Mouse (Mus musculus) liver, postnatal 0 days (tissue): ENCODE data around the gene Kif12. TPM values are rescaled to one million over a fixed set of nuclear protein-coding genes. Genes with fewer than 3 reads are reported as not detected.
A peak's percentile ranks its signal among the peaks of the same experiment; 100 is the strongest.

Experiments used
- ATAC-seq: fragments of 200-750 bp; cut with Nextera tagmentation; 2 replicates; pipeline ENCODE4 v1.8.0; 2017; ENCODE audit warnings: mild to moderate bottlenecking, moderate library complexity
- DNase-seq: peaks from one replicate; pipeline ENCODE4 v3.0.0-alpha.2; 2016
- H3K27ac ChIP-seq: fragments of 300-500 bp; sonication (generic); 2 replicates; pipeline ENCODE4 v1.5.1; 2014; ENCODE audit warnings: antibody characterized with exemption, moderate library complexity, mild to moderate bottlenecking, low read depth
- H3K27me3 ChIP-seq: fragments of 300-500 bp; sonication (generic); 2 replicates; pipeline ENCODE4 v1.6.1; 2014; ENCODE audit warnings: low read length, control low read depth, mixed read lengths; ENCODE audit not compliant: insufficient read depth
- H3K36me3 ChIP-seq: fragments of 300-500 bp; sonication (generic); replicated peaks from 2 replicates; pipeline ENCODE4 v1.6.1; 2014; ENCODE audit warnings: mild to moderate bottlenecking, control low read depth, low read length, moderate library complexity, mixed read lengths; ENCODE audit not compliant: insufficient read depth
- H3K4me1 ChIP-seq: fragments of 300-500 bp; sonication (generic); 2 replicates; pipeline ENCODE4 v1.6.1; 2014; ENCODE audit warnings: antibody characterized with exemption, mild to moderate bottlenecking, control low read depth; ENCODE audit not compliant: insufficient read depth
- H3K4me2 ChIP-seq: fragments of 300-500 bp; sonication (generic); 2 replicates; pipeline ENCODE4 v1.6.1; 2014; ENCODE audit warnings: low read depth, mild to moderate bottlenecking, low read length, moderate library complexity, mixed read lengths
- H3K4me3 ChIP-seq: fragments of 300-500 bp; sonication (generic); 2 replicates; pipeline ENCODE4 v1.5.1; 2014; ENCODE audit warnings: low read depth, low read length
- H3K9ac ChIP-seq: fragments of 300-500 bp; sonication (generic); replicated peaks from 2 replicates; pipeline ENCODE4 v1.6.1; 2014; ENCODE audit warnings: mild to moderate bottlenecking, moderate library complexity
- H3K9me3 ChIP-seq: fragments of 300-500 bp; sonication (generic); 2 replicates; pipeline ENCODE4 v1.6.1; 2016; ENCODE audit warnings: mild to moderate bottlenecking, control low read depth, low read length, mixed read lengths
- CTCF ChIP-seq: sonication (generic); IDR thresholded peaks from 2 replicates; pipeline ENCODE4 v1.5.1; 2016; ENCODE audit warnings: antibody characterized with exemption, low read depth
- EP300 ChIP-seq: IDR thresholded peaks from 2 replicates; pipeline ENCODE4 v1.6.1; 2016; ENCODE audit warnings: antibody characterized with exemption, low read depth, mild to moderate bottlenecking
- WGBS: fragments of 180-500 bp; shearing (Covaris S2); extraction: QIAGEN DNeasy Blood & Tissue Kit; methylation state at CpG from one replicate; pipeline ENCODE4 v1.1.7; 2014; ENCODE audit not compliant: insufficient replicate concordance; 5-methylcytosine and 5-hydroxymethylcytosine counted together
- polyA plus RNA-seq: library from polyadenylated mRNA; unstranded; fragments of >200 nt; fragmentation: Nextera tagmentation; extraction: Ambion mirVana; gene quantifications from 2 replicates; pipeline ENCODE4 v1.2.1, GENCODE M21; 2015

The Kif12 gene
- polyA plus RNA-seq, 1 experiment from 2014 or later: 0.59 TPM

DNA sequence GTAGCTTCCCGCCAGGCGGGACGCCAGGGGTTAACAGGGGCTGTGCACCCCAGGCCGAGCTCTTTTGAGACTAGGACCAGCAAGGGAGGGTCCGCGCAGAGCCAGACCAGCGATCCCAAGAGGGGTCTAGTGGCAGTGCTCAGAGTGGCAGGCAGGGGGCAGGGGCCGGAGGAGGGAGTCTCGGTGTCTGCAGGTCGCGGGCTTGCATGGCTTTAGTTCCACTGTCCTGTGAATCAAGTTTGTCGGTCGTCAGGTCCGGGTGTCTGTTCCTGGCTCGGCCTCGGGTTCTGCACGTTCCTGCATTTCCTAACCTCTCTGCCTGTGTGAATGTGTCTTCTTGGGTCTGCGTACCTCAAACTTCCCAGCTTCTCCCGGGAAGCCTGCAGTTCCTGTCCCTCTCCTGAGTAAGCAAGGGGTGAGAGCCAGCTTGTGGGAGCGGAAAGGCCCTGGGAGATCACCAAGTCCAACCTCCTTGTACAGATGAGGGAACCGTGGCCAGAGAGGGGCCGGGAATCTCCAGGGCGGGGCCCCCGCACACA, 44.1 kb upstream of the Kif12 start:
- H3K4me3 ChIP-seq: peak overlapping the region; percentile 58
- 0 out of 2 replicates have a peak, but pooled peaks cover 1% of the 10 kb centered on the region for H3K36me3 ChIP-seq
- no peaks in the 10 kb centered on the region for H3K9me3 ChIP-seq
- H3K4me1 ChIP-seq: peaks cover 20% of the 10 kb centered on the region
- 5% methylated on average over 24 of the region's 24 CpGs for WGBS
- H3K9ac ChIP-seq: peak overlapping the region; percentile 55
- peak overlapping the region; percentile 91 for H3K4me2 ChIP-seq
- H3K27ac ChIP-seq: no peak overlapping the region
- TF ChIP-seq CTCF (peak; percentile 65), EP300 (no peak)
- H3K27me3 ChIP-seq: peaks cover 30% of the 10 kb centered on the region
- peak; percentile 66 for DNase-seq
- ATAC-seq: peak; percentile 66

DNA sequence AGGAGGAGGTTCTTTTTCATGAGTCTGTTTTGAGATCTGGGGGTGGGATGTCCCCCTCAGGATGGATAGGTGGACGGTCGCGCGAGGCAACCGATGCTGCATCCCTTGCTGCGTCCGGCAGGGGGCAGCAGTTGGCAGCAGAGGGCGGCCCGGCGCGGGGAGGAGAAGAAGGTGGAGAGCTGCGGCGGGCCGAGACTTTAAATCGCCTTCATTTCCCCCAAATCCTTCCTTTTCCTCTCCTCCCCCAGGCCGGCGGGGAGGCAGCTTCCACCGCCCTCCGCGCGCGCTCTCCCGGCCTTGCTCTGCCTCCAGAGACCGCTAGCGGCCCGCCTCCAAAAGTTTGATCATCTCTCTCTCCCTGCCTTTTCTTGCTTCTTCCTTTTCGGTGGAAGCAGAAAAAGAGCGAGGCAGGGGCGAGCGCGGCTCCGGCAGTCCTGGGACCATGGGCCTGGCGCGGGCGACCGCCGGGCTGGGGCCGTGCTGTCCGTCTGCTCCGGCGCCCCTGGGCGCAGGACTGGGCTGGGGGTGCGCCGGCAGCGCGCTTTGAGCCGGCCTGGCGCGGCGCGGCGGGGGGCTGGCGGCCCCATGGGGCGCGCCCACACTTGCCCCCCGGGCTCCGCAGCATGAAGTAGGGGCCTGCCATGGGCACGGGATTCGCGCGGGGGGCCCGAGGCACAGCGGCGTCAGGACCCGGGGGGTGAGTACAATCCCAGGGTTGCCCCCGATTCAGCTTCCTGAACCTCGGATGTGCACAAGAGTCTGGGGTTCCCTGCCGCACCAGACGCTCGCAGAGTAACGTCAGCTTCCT, 43.5 kb upstream of the Kif12 start:
- Histone ChIP-seq H3K27me3 (peaks cover 30% of the 10 kb centered on the region), H3K4me2 (peak overlapping the region; percentile 91), H3K9ac (peak overlapping the region; percentile 55), H3K4me3 (peak overlapping the region; percentile 58), H3K9me3 (no peaks in the 10 kb centered on the region), H3K4me1 (peaks cover 20% of the 10 kb centered on the region), H3K27ac (no peak overlapping the region), H3K36me3 (no peaks in the 10 kb centered on the region)
- WGBS: under 1% methylated on average over 71 of the region's 71 CpGs
- ATAC-seq (peak; percentile 57), DNase-seq (peak; percentile 80)
- TF ChIP-seq EP300 (no peak), CTCF (peak; percentile 92)

DNA sequence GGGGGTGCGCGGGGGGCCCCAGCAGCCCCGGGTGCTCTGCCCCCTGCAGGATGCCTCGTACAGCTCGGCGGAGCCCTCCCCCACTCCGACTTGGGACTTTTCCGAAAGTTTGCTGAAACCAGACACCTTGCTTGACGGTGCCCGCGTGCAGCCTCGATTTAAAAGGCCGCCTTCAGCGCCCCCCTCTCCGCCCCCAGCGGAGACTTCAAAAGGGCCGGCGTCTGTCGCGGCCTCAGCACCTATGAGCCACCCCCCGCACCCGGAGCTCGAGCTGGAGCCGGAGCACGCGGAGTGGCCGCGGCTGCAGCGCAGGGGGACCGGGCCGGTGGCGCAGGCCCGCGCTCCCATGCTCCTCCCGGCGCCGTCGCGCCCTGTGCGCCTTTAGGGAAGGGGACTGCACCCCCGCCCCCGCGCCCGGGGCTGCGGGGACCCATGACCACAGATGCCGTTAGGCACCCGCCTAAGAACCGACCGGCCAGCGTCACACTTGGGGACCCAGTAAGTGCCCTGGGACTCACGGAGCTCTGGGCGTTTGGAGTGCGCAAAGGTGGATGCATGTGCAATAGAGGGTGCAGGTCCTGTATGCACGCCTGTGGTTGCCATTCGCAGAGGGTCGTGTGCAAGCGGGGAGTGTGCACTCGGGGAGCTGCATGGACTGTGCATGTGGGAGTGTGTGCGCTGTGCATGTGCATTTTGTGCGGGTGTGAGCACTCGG, 42.1 kb upstream of the Kif12 start, which contains the start of gene Col27a1:
TSS of gene Col27a1 (plus strand) at position 98 of the 715 bp plus-strand sequence.
- Histone ChIP-seq H3K4me2 (peak within 1 kb of the TSS; percentile 91), H3K27ac (no peak within 1 kb of the TSS), H3K9me3 (no peaks in the 10 kb centered on the region), H3K27me3 (peaks cover 30% of the 10 kb centered on the region), H3K4me1 (peaks cover 20% of the 10 kb centered on the region), H3K9ac (no peak within 1 kb of the TSS), H3K4me3 (peak within 1 kb of the TSS; percentile 58), H3K36me3 (no peaks in the 10 kb centered on the region)
- TF ChIP-seq CTCF (peak; percentile 32; the same call in 1 of the 2 replicates), EP300 (no peak)
- 3% methylated on average over 51 of the region's 61 CpGs for WGBS
- DNase-seq (no peak), ATAC-seq (no peak; the same call in 1 of the 2 replicates)

DNA sequence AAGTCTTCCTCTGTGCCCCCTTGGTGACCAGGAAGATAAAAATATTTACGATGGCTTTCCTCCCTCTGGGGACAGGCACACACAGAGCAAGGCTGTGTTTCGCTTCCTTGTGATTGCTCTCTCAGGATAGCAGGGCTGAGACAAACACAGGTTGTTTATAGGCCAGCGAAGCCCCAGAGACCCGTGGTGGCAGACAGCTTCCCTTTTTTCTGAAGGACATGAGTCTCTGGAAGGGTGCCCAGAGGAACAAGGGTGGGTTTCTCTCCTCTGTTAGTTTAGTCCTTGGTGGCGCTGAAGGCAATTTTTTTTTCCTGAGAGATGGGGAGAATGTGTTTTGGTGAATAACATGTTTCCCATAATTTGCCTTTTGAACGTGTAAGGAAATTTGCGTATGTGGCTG, 33.7 kb upstream of the Kif12 start:
- no peaks in the 10 kb centered on the region for H3K9me3 ChIP-seq
- H3K9ac ChIP-seq: no peak overlapping the region
- H3K27me3 ChIP-seq: no peaks in the 10 kb centered on the region
- DNase-seq (no peak), ATAC-seq (no peak)
- TF ChIP-seq EP300 (no peak), CTCF (no peak)
- WGBS: 36% methylated on average over 7 of the region's 7 CpGs
- no peak overlapping the region for H3K4me3 ChIP-seq
- H3K4me1 ChIP-seq: 0 out of 2 replicates have a peak, but pooled peaks cover 6% of the 10 kb centered on the region
- H3K4me2 ChIP-seq: no peak overlapping the region
- peak overlapping the region; percentile 26; the same call in 1 of the 2 replicates for H3K27ac ChIP-seq
- no peaks in the 10 kb centered on the region for H3K36me3 ChIP-seq

DNA sequence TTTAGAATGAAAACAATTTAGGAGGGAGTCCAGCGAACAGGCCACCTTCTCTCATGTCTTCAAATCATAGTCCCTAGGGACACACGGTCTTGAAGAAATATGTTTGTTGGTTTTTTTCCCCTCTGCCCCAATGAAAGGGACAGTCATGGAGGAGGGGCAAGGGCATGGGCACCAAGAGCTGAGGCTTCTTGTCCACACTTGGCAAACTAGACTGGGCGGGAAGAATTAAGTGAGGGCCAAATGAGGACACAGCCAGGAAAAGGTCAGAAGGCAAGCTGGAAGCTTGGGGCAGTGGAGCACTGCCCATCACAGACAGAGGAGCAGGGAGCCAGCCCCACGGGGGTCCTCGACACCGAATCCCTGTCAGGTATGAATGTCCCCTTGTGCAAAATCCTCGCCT, 31.9 kb upstream of the Kif12 start:
- no peak overlapping the region for H3K4me2 ChIP-seq
- no peak overlapping the region for H3K4me3 ChIP-seq
- H3K27me3 ChIP-seq: no peaks in the 10 kb centered on the region
- ATAC-seq (no peak), DNase-seq (no peak)
- H3K36me3 ChIP-seq: no peaks in the 10 kb centered on the region
- no peak overlapping the region for H3K9ac ChIP-seq
- no peaks in the 10 kb centered on the region for H3K9me3 ChIP-seq
- H3K27ac ChIP-seq: no peak overlapping the region
- 77% methylated on average over 7 of the region's 7 CpGs for WGBS
- no peak for TF ChIP-seq EP300
- no peak for TF ChIP-seq CTCF
- H3K4me1 ChIP-seq: 0 out of 2 replicates have a peak, but pooled peaks cover 6% of the 10 kb centered on the region

DNA sequence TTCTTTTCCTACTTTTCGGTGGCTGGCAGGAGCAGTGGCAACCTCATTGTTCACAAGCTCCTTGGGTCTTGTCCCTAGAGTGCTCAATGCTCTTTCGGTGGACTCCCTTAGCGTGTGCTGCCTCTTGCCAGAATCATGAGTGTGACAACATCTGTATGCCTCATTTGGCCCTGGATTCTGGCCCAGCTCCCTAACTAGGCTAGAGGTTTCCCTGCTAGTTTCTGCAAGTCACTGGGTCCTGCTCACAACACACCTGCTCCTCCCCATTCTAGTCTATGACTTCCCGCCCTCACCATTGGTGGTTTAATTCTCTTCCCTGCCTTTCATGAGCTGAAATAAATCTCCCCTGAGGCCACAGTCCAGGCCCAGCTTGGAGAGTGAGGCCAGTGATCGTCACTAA, 27.4 kb upstream of the Kif12 start:
- no peak overlapping the region for H3K4me3 ChIP-seq
- no peak overlapping the region for H3K27ac ChIP-seq
- H3K9ac ChIP-seq: no peak overlapping the region
- no peaks in the 10 kb centered on the region for H3K4me1 ChIP-seq
- no peak for DNase-seq
- H3K36me3 ChIP-seq: no peaks in the 10 kb centered on the region
- no peak overlapping the region for H3K4me2 ChIP-seq
- 80% methylated on average over 5 of the region's 5 CpGs for WGBS
- no peak for ATAC-seq
- no peaks in the 10 kb centered on the region for H3K9me3 ChIP-seq
- H3K27me3 ChIP-seq: no peaks in the 10 kb centered on the region
- TF ChIP-seq CTCF (no peak), EP300 (no peak)
